Mouse (Mus musculus) megakaryocyte, embryonic 14.5 days (primary cell): Measurements from ENCODE around the gene Dact3. TPM values are rescaled to one million over a fixed set of nuclear protein-coding genes. Genes with fewer than 3 reads are reported as not detected.
A peak's percentile ranks its signal among the peaks of the same experiment; 100 is the strongest.

Source experiments
- H3K27me3 ChIP-seq: replicated peaks from 2 replicates; pipeline ENCODE3; 2012; ENCODE audit warnings: inconsistent platforms
- H3K36me3 ChIP-seq: replicated peaks from 2 replicates; pipeline ENCODE3; 2012; ENCODE audit warnings: low read length, inconsistent platforms, mixed read lengths
- H3K4me1 ChIP-seq: 2 replicates; pipeline ENCODE4 v1.6.1; 2012; ENCODE audit warnings: inconsistent platforms
- H3K4me3 ChIP-seq: replicated peaks from 2 replicates; pipeline ENCODE3; 2012; ENCODE audit warnings: moderate library complexity, mild to moderate bottlenecking, inconsistent platforms
- H3K9me3 ChIP-seq: 2 replicates; pipeline ENCODE4 v1.6.1; 2012; ENCODE audit warnings: inconsistent platforms
- FLI1 ChIP-seq: IDR thresholded peaks from 2 replicates; pipeline ENCODE4 v1.6.1; 2012; ENCODE audit warnings: low read length, inconsistent platforms, mixed read lengths
- GATA1 ChIP-seq: IDR thresholded peaks from 3 replicates; pipeline ENCODE4 v1.6.1; 2012; ENCODE audit warnings: mixed read lengths, low read length, inconsistent platforms, borderline replicate concordance
- polyA plus RNA-seq: library from polyadenylated mRNA; stranded (reverse); fragments of >175 nt; gene quantifications from 2 replicates; pipeline ENCODE4 v1.2.3, GENCODE M21; 2012; ENCODE audit warnings: low replicate concordance; ENCODE audit not compliant: insufficient read depth

Dact3 gene
- polyA plus RNA-seq: 3.3 and 10.9 TPM in 2 replicates

GRCm38 (mm10) chr7:16875310-16875325 is at the start of gene Dact3:
TSS of gene Dact3 (plus strand) at chr7:16875317.
- TF ChIP-seq GATA1 (no peak), FLI1 (no peak)
- H3K36me3 ChIP-seq: peaks cover 28% of the 10 kb centered on the region
- peak within 1 kb of the TSS; percentile 95 for H3K4me3 ChIP-seq

GRCm38 (mm10) chr7:16825785-16826184 is 49.3 kb upstream of the Dact3 start:
- Histone ChIP-seq H3K4me1 (peaks cover 97% of the 10 kb centered on the region), H3K4me3 (peak overlapping the region; percentile 57), H3K9me3 (no peaks in the 10 kb centered on the region), H3K27me3 (no peaks in the 10 kb centered on the region), H3K36me3 (peaks cover 93% of the 10 kb centered on the region)
- TF ChIP-seq GATA1 (no peak), FLI1 (no peak)

More at GRCm38 (mm10) chr7:16875310-16875325, at the start of gene Dact3:
- Histone ChIP-seq H3K4me1 (peaks cover 43% of the 10 kb centered on the region), H3K9me3 (no peaks in the 10 kb centered on the region), H3K27me3 (peaks cover 13% of the 10 kb centered on the region)

DNA sequence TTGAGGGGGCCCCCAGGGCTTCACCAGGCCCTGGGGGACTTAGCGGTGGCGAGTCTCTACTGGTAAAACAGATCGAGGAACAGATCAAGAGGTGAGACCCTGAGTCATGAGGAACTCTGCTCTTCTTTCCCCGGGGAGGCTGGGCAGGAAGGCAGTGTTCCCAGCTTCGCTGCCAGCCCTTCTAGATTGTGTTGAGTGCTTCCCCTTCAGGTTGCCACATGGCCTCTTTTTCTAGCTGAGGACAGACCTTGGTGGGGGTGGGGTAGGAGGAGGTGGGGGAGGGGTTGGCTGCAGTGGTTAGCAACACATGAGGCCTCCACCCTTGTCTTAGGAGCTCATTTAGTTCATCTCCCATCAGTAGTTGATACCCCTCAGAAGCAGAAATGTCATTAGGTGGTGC is 48.5 kb upstream of the Dact3 start:
- H3K4me3 ChIP-seq: no peak overlapping the region
- H3K27me3 ChIP-seq: no peaks in the 10 kb centered on the region
- H3K9me3 ChIP-seq: no peaks in the 10 kb centered on the region
- TF ChIP-seq FLI1 (no peak), GATA1 (no peak)
- H3K36me3 ChIP-seq: peaks cover 99% of the 10 kb centered on the region
- peaks cover 89% of the 10 kb centered on the region for H3K4me1 ChIP-seq

GRCm38 (mm10) chr7:16827274-16827673 is 47.8 kb upstream of the Dact3 start:
- Histone ChIP-seq H3K4me1 (peaks cover 82% of the 10 kb centered on the region), H3K4me3 (peak overlapping the region; percentile 35), H3K36me3 (peaks cover 100% of the 10 kb centered on the region), H3K9me3 (no peaks in the 10 kb centered on the region), H3K27me3 (no peaks in the 10 kb centered on the region)
- TF ChIP-seq GATA1 (no peak), FLI1 (no peak)

- TF ChIP-seq GATA1 (no peak), FLI1 (no peak)
- H3K4me1 ChIP-seq: peaks cover 73% of the 10 kb centered on the region
- peaks cover 98% of the 10 kb centered on the region for H3K36me3 ChIP-seq
- no peak overlapping the region for H3K4me3 ChIP-seq
- H3K9me3 ChIP-seq: no peaks in the 10 kb centered on the region
- no peaks in the 10 kb centered on the region for H3K27me3 ChIP-seq
These were observed 44.7 kb upstream of the Dact3 start for GRCm38 (mm10) chr7:16830449-16830848.

GRCm38 (mm10) chr7:16837916-16838803 is 37.0 kb upstream of the Dact3 start:
- Histone ChIP-seq H3K36me3 (peaks cover 80% of the 10 kb centered on the region), H3K4me3 (peak overlapping the region; percentile 80)
- no peak for TF ChIP-seq GATA1
- TF ChIP-seq FLI1: no peak

GRCm38 (mm10) chr7:16838804-16839426 is 36.2 kb upstream of the Dact3 start:
- H3K9me3 ChIP-seq: no peaks in the 10 kb centered on the region
- H3K27me3 ChIP-seq: no peaks in the 10 kb centered on the region
- H3K4me3 ChIP-seq: peak overlapping the region; percentile 68
- TF ChIP-seq FLI1 (no peak), GATA1 (no peak)
- peaks cover 85% of the 10 kb centered on the region for H3K4me1 ChIP-seq
- H3K36me3 ChIP-seq: peaks cover 72% of the 10 kb centered on the region

More at GRCm38 (mm10) chr7:16837916-16838803, 37.0 kb upstream of the Dact3 start:
- peaks cover 86% of the 10 kb centered on the region for H3K4me1 ChIP-seq
- H3K27me3 ChIP-seq: no peaks in the 10 kb centered on the region
- no peaks in the 10 kb centered on the region for H3K9me3 ChIP-seq

DNA sequence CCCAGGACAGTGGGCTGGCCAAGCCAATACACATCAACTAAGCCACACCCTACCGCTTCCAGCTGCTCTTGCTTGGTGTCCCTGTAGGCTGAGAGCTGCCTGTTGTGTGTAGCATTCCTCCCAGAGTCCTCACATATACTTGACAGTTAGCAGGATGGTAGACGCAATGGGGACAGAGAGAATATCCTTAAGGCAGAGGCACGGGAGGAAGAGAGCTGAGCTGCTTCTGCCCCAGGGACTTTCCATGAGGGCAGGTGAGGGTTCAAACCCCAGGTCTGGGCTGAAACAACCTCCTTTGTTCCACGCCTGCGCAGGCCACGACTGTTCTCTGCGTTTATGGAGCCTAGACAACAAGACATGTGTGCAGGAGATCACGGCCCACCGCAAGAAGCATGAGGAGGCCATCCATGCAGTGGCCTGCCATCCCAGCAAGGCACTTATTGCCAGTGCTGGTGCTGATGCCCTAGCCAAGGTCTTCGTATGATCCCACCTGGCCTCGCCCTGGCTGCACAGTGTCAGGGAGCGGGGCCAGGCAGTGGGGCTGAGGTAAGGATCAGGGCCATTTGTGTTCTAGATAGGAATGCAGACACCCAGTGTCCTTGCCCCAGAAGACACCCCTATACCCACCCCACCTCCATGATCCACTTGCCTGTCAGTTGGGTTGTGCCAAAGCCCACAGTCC is 35.5 kb upstream of the Dact3 start:
- TF ChIP-seq FLI1 (no peak), GATA1 (no peak)
- H3K4me1 ChIP-seq: peaks cover 85% of the 10 kb centered on the region
- peaks cover 66% of the 10 kb centered on the region for H3K36me3 ChIP-seq
- H3K4me3 ChIP-seq: peak overlapping the region; percentile 48
- no peaks in the 10 kb centered on the region for H3K27me3 ChIP-seq
- no peaks in the 10 kb centered on the region for H3K9me3 ChIP-seq

GRCm38 (mm10) chr7:16840109-16840491 is 35.0 kb upstream of the Dact3 start:
- H3K36me3 ChIP-seq: peaks cover 60% of the 10 kb centered on the region
- no peak overlapping the region for H3K4me3 ChIP-seq
- H3K9me3 ChIP-seq: no peaks in the 10 kb centered on the region
- no peaks in the 10 kb centered on the region for H3K27me3 ChIP-seq
- peaks cover 85% of the 10 kb centered on the region for H3K4me1 ChIP-seq
- TF ChIP-seq FLI1 (no peak), GATA1 (no peak)

- TF ChIP-seq FLI1: no peak
- no peaks in the 10 kb centered on the region for H3K9me3 ChIP-seq
- peak overlapping the region; percentile 73 for H3K4me3 ChIP-seq
- H3K27me3 ChIP-seq: no peaks in the 10 kb centered on the region
- peaks cover 63% of the 10 kb centered on the region for H3K36me3 ChIP-seq
- H3K4me1 ChIP-seq: peaks cover 87% of the 10 kb centered on the region
These were observed 34.0 kb upstream of the Dact3 start for GRCm38 (mm10) chr7:16841078-16841477.
